In the genomic region with DNA sequence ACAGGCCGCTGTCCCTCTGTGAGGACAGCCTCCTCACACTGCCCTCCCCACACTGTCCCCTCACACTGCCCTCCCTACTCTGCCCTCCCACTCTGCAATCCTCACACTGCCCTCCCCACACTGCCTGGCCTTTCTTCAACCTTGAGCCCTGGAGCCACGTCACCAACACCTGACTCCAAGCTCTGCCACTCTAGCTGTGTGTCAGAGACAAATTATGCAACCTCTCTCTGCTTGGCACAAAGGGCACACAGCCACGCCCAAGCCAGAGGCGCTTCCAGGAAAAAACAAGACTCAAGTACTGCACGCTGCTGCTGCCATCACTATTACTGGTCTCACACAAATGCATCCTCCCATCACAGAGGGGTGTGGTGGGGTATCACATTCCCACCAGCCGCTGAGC, we compare ENCODE assay signal across 8 mouse cellular contexts. TPM values are rescaled to one million over a fixed set of nuclear protein-coding genes. Genes with fewer than 3 reads are reported as not detected.
DNase-seq lines count a peak whose midpoint lies in the region.

No protein-coding gene starts in this region.

- peak; percentile 41 for DNase-seq in gastrocnemius, adult 18-20 months (ENCODE audit: low spot score)
- DNase-seq in gastrocnemius, postnatal 14 days, result no peak
- DNase-seq in adrenal gland, adult 18-20 months (ENCODE audit: low spot score in 2 of 2), result peak; percentile 52 to 55
- peak; percentile 71 for DNase-seq in kidney, adult 9 months
- DNase-seq in lung, postnatal 4 days, result peak; percentile 73
- no peak for DNase-seq in spleen, postnatal 36 days (ENCODE audit: low spot score in 2 of 2)
- no peak for DNase-seq in testis, postnatal 14 days (ENCODE audit: low spot score)
- DNase-seq in cerebellum, adult 11 months, result no peak

- intact Hi-C loops in gastrocnemius, postnatal 14 days (cut with DNase I; ENCODE audit: low total_unique reads), result loop anchor here (5.0 kb wide), 1 partner anchor 77 kb away; no protein-coding TSS in a partner anchor

RNA-seq across cellular contexts. Expression of a gene that starts 12.9 kb away (rescaled TPM):
- 10 to 100 TPM; 23.6 to 31.2 TPM for total RNA-seq in gastrocnemius, adult 18-20 months (2021)
- total RNA-seq in gastrocnemius, postnatal 14 days (2021), result 10 to 100 TPM; 31.5 to 32.6 TPM
- total RNA-seq in adrenal gland, adult 18-20 months (2021), result 10 to 100 TPM; 48.2 to 83.4 TPM

RNA-seq across cellular contexts. Expression of a gene that starts 44.0 kb away (rescaled TPM):
- total RNA-seq in gastrocnemius, adult 18-20 months (2021), result 10 to 100 TPM in 1 of 2 experiments, 1 to 10 TPM in 1; 6.6 to 10.1 TPM
- total RNA-seq in gastrocnemius, postnatal 14 days (2021), result 1 to 10 TPM; 1.4 to 2.7 TPM
- 10 to 100 TPM; 14.1 to 44.6 TPM for total RNA-seq in adrenal gland, adult 18-20 months (2021)

Comparison
In these comparisons a context has a peak if more than half of its experiments do, and no peak if none do; other contexts are left out.
1. DNase-seq: peak in gastrocnemius, adult 18-20 months (single experiment), adrenal gland, adult 18-20 months (2 of 2), kidney, adult 9 months (single experiment) and lung, postnatal 4 days (2 of 2); none in gastrocnemius, postnatal 14 days (single experiment), spleen, postnatal 36 days (0 of 2), testis, postnatal 14 days (single experiment) and cerebellum, adult 11 months (single experiment).